Mouse (Mus musculus) MEL (cell line): ENCODE data around the gene Lipc. TPM values are rescaled to one million over a fixed set of nuclear protein-coding genes. Genes with fewer than 3 reads are reported as not detected.

Experiments used
- DNase-seq: peaks from one replicate; pipeline ENCODE4 v3.0.0; 2011; ENCODE audit warnings: low read depth, low spot score
- H3K27ac ChIP-seq: 2 replicates; pipeline ENCODE4 v1.5.1; 2012; ENCODE audit warnings: low read depth, mild to moderate bottlenecking, control low read depth, low read length, moderate library complexity; ENCODE audit not compliant: control insufficient read depth
- H3K27me3 ChIP-seq, 2 experiments: fragments of 150-350 bp in 1 of 2; sonication (generic) in 1 of 2; 2 replicates each; pipeline ENCODE4 v1.6.1; 2012; ENCODE audit warnings: low read length in 2 of 2, mild to moderate bottlenecking in 2 of 2, improper control_type of control experiment in 1 of 2, moderate library complexity in 1 of 2; ENCODE audit not compliant: insufficient read depth in 2 of 2, control insufficient read depth in 1 of 2
- H3K36me3 ChIP-seq, 2 experiments: 2 replicates each; pipeline ENCODE4 v1.6.1; 2012 to 2014; ENCODE audit warnings: low read length in 2 of 2, improper control_type of control experiment in 1 of 2, inconsistent platforms in 1 of 2, mild to moderate bottlenecking in 1 of 2; ENCODE audit not compliant: insufficient read depth in 2 of 2, control insufficient read depth in 1 of 2
- H3K4me1 ChIP-seq, 2 experiments: fragments of 150-350 bp in 1 of 2; sonication (generic) in 1 of 2; 2 replicates each; pipeline ENCODE4 v1.6.1; 2012; ENCODE audit warnings: low read length in 2 of 2, improper control_type of control experiment in 1 of 2, mild to moderate bottlenecking in 1 of 2; ENCODE audit not compliant: insufficient read depth in 2 of 2, control insufficient read depth in 1 of 2
- H3K4me3 ChIP-seq, 2 experiments: fragments of 150-350 bp in 1 of 2; sonication (generic) in 1 of 2; 2 replicates each; pipeline ENCODE4 v1.5.1; 2012; ENCODE audit warnings: low read depth in 2 of 2, low read length in 2 of 2, mild to moderate bottlenecking in 2 of 2, moderate library complexity in 2 of 2, control low read depth in 1 of 2, improper control_type of control experiment in 1 of 2; ENCODE audit not compliant: control insufficient read depth in 1 of 2, insufficient read depth in 1 of 2
- H3K79me2 ChIP-seq: 2 replicates; pipeline ENCODE4 v1.6.1; 2012; ENCODE audit warnings: mild to moderate bottlenecking, low read length, moderate library complexity; ENCODE audit not compliant: control insufficient read depth, poor library complexity, insufficient read depth
- H3K9ac ChIP-seq: 2 replicates; pipeline ENCODE4 v1.6.1; 2012; ENCODE audit warnings: low read depth, mild to moderate bottlenecking, control low read depth, low read length, moderate library complexity; ENCODE audit not compliant: control insufficient read depth, poor library complexity, severe bottlenecking
- H3K9me3 ChIP-seq: fragments of 150-350 bp; sonication (generic); replicated peaks from 2 replicates; pipeline ENCODE4 v1.6.1; 2012; ENCODE audit warnings: mild to moderate bottlenecking, low read length, improper control_type of control experiment, moderate library complexity; ENCODE audit not compliant: insufficient read depth
- BHLHE40 ChIP-seq: IDR thresholded peaks from 2 replicates; pipeline ENCODE4 v1.6.1; 2012; ENCODE audit warnings: low read depth, mild to moderate bottlenecking, inconsistent platforms, low read length, improper control_type of control experiment, borderline replicate concordance
- E2F4 ChIP-seq: IDR thresholded peaks from 2 replicates; pipeline ENCODE4 v1.6.1; 2011; ENCODE audit warnings: low read depth, low read length, improper control_type of control experiment, borderline replicate concordance
- ELF1 ChIP-seq: IDR thresholded peaks from 2 replicates; pipeline ENCODE4 v1.6.1; 2014; ENCODE audit warnings: low read depth, mild to moderate bottlenecking, inconsistent platforms, low read length, improper control_type of control experiment, moderate library complexity
- MAFK ChIP-seq: IDR thresholded peaks from 2 replicates; pipeline ENCODE4 v1.6.1; 2011; ENCODE audit warnings: low read depth, mild to moderate bottlenecking, low read length, improper control_type of control experiment, borderline replicate concordance
- MAZ ChIP-seq: IDR thresholded peaks from 2 replicates; pipeline ENCODE4 v1.6.1; 2012; ENCODE audit warnings: low read depth, mild to moderate bottlenecking, inconsistent platforms, low read length, improper control_type of control experiment
- MEF2A ChIP-seq: IDR thresholded peaks from 2 replicates; pipeline ENCODE4 v1.6.1; 2014; ENCODE audit warnings: low read depth, mild to moderate bottlenecking, inconsistent platforms, low read length, improper control_type of control experiment; ENCODE audit not compliant: poor library complexity, insufficient replicate concordance, severe bottlenecking; ENCODE audit errors: extremely low read depth
- MXI1 ChIP-seq: IDR thresholded peaks from 2 replicates; pipeline ENCODE4 v1.6.1; 2011; ENCODE audit warnings: mild to moderate bottlenecking, low read depth, low read length, improper control_type of control experiment
- MYB ChIP-seq: IDR thresholded peaks from 2 replicates; pipeline ENCODE4 v1.6.1; 2011; ENCODE audit warnings: mild to moderate bottlenecking, low read depth, low read length, improper control_type of control experiment
- MYC ChIP-seq: IDR thresholded peaks from 2 replicates; pipeline ENCODE4 v1.6.1; 2011; ENCODE audit warnings: low read depth, mild to moderate bottlenecking, low read length, improper control_type of control experiment, moderate library complexity
- POLR2AphosphoS2 ChIP-seq: IDR thresholded peaks from 2 replicates; pipeline ENCODE4 v1.6.1; 2011; ENCODE audit warnings: low read length, improper control_type of control experiment
- POLR2AphosphoS5 ChIP-seq: IDR thresholded peaks from 2 replicates; pipeline ENCODE4 v1.6.1; 2012; ENCODE audit warnings: low read depth, borderline replicate concordance, mild to moderate bottlenecking, inconsistent platforms, low read length, moderate library complexity, mixed read lengths
- RAD21 ChIP-seq: IDR thresholded peaks from 2 replicates; pipeline ENCODE4 v1.6.1; 2011; ENCODE audit warnings: mild to moderate bottlenecking, low read depth, low read length, improper control_type of control experiment
- SMC3 ChIP-seq: IDR thresholded peaks from 2 replicates; pipeline ENCODE4 v1.6.1; 2011; ENCODE audit warnings: low read depth, low read length, improper control_type of control experiment
- TAL1 ChIP-seq: IDR thresholded peaks from 2 replicates; pipeline ENCODE4 v1.6.1; 2012; ENCODE audit warnings: mild to moderate bottlenecking, inconsistent platforms, low read length, moderate library complexity, mixed read lengths
- TBP ChIP-seq: IDR thresholded peaks from 2 replicates; pipeline ENCODE4 v1.8.0; 2011; ENCODE audit warnings: low read depth, low read length, improper control_type of control experiment
- ZKSCAN1 ChIP-seq: IDR thresholded peaks from 2 replicates; pipeline ENCODE4 v1.6.1; 2012; ENCODE audit warnings: low read depth, mild to moderate bottlenecking, inconsistent platforms, low read length, improper control_type of control experiment, moderate library complexity
- polyA plus RNA-seq, 2 experiments: library from polyadenylated mRNA; stranded (reverse) in 1 of 2; unstranded in 1 of 2; fragments of >175 nt in 1 of 2; fragments of >200 nt in 1 of 2; gene quantifications; 2 replicates each; pipeline versions ENCODE4 v1.2.1 to v1.2.4; 2012; ENCODE audit warnings: low replicate concordance in 2 of 2, low read depth in 1 of 2; ENCODE audit not compliant: insufficient read length in 2 of 2, insufficient read depth in 1 of 2, missing spikeins in 1 of 2
- total RNA-seq: library from RNA; depleted of rRNA; stranded (reverse); fragments of 300-350 nt; gene quantifications from 2 replicates; pipeline ENCODE4 v1.2.3, GENCODE M21; 2012

The Lipc gene
- total and polyA plus RNA-seq, 3 experiments, result 0.07 TPM; not detected in 2

GRCm38 (mm10) chr9:70775517-70775916, 176.5 kb downstream of the Lipc start:
- Histone ChIP-seq H3K4me1 (no peaks in the 10 kb centered on the region), H3K27me3 (no peaks in the 10 kb centered on the region), H3K9ac (no peak overlapping the region), H3K9me3 (no peaks in the 10 kb centered on the region), H3K27ac (no peak overlapping the region), H3K36me3 (peaks cover 0 to 31% of the 10 kb centered on the region in 2 experiments; a peak in 2 of 4 replicates), H3K4me3 (no peak overlapping the region), H3K79me2 (no peaks in the 10 kb centered on the region; the same call in 1 of the 2 replicates)
- no peak for TF ChIP-seq MYB
- no peak for TF ChIP-seq BHLHE40
- no peak for TF ChIP-seq RAD21
- TF ChIP-seq ZKSCAN1, result no peak
- TF ChIP-seq TAL1, result no peak
- TF ChIP-seq E2F4, result no peak
- TF ChIP-seq SMC3, result no peak
- TF ChIP-seq MEF2A, result no peak
- no peak for TF ChIP-seq POLR2AphosphoS5
- TF ChIP-seq MXI1, result no peak
- TF ChIP-seq POLR2AphosphoS2, result no peak
- no peak for DNase-seq

DNA sequence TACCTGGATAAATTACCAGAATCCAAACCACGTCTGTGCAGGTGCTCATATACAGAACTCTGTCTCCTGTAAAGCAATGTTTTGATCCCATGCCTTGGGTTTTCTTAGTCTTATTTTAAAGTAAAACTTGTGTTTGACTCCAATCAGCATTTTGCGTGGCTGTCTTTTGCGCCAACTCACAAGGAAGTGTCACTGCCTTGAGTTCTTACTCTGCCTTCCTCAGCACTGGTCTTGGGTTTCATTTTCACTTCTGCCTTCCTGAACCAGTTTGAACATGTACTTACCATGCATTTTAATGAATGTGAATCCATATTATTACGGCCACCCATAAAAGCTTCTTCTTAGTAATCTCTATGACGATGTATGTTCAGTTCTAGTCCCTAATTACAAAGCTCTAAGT, 191.1 kb downstream of the Lipc start:
- peaks cover 0 to 25% of the 10 kb centered on the region in 2 experiments; a peak in 3 of 4 replicates for H3K36me3 ChIP-seq

More for the DNA sequence above, 191.1 kb downstream of the Lipc start:
- no peak overlapping the region for H3K27ac ChIP-seq
- DNase-seq, result no peak
- TF ChIP-seq MYC (no peak), E2F4 (no peak), MAFK (no peak), ZKSCAN1 (no peak), TAL1 (no peak), MYB (no peak), ELF1 (no peak), MAZ (no peak), TBP (no peak)
- TF ChIP-seq, all 39 proteins: peak for 0
- Histone ChIP-seq H3K79me2 (no peaks in the 10 kb centered on the region), H3K27me3 (no peaks in the 10 kb centered on the region), H3K4me1 (no peaks in the 10 kb centered on the region), H3K9ac (no peak overlapping the region), H3K9me3 (no peaks in the 10 kb centered on the region), H3K4me3 (no peak overlapping the region)
